Mouse (Mus musculus) stomach, embryonic 14.5 days (tissue): Measurements from ENCODE around the gene Pogz. TPM values are rescaled to one million over a fixed set of nuclear protein-coding genes. Genes with fewer than 3 reads are reported as not detected.

Experiments used
- ATAC-seq: fragments of 200-750 bp; cut with Nextera tagmentation; 2 replicates; pipeline ENCODE4 v1.8.0; 2017; ENCODE audit warnings: low read depth, moderate TSS enrichment; ENCODE audit not compliant: insufficient number of reproducible peaks, insufficient read depth, low FRiP score
- H3K27ac ChIP-seq: fragments of 300-500 bp; sonication (generic); 2 replicates; pipeline ENCODE4 v1.5.1; 2014; ENCODE audit warnings: mild to moderate bottlenecking, low read length, moderate library complexity, mixed read lengths
- H3K27me3 ChIP-seq: fragments of 300-500 bp; sonication (generic); 2 replicates; pipeline ENCODE4 v1.6.1; 2014; ENCODE audit warnings: low read length, control low read depth, mixed read lengths; ENCODE audit not compliant: control insufficient read depth, insufficient read depth
- H3K36me3 ChIP-seq: fragments of 300-500 bp; sonication (generic); 2 replicates; pipeline ENCODE4 v1.6.1; 2014; ENCODE audit warnings: mild to moderate bottlenecking, control low read depth, low read length, moderate library complexity, mixed read lengths; ENCODE audit not compliant: control insufficient read depth, insufficient read depth
- H3K4me1 ChIP-seq: fragments of 300-500 bp; sonication (generic); 2 replicates; pipeline ENCODE4 v1.6.1; 2014; ENCODE audit warnings: low read length, control low read depth, mixed read lengths; ENCODE audit not compliant: control insufficient read depth, insufficient read depth
- H3K4me2 ChIP-seq: fragments of 300-500 bp; sonication (generic); replicated peaks from 2 replicates; pipeline ENCODE4 v1.6.1; 2014; ENCODE audit warnings: low read depth, low read length, control low read depth
- H3K4me3 ChIP-seq: fragments of 300-500 bp; sonication (generic); 2 replicates; pipeline ENCODE4 v1.5.1; 2014; ENCODE audit warnings: low read depth, low read length, control low read depth
- H3K9ac ChIP-seq: fragments of 300-500 bp; sonication (generic); replicated peaks from 2 replicates; pipeline ENCODE4 v1.6.1; 2014; ENCODE audit warnings: low read depth, mild to moderate bottlenecking, control low read depth, low read length, moderate library complexity, mixed read lengths
- H3K9me3 ChIP-seq: fragments of 300-500 bp; sonication (generic); 2 replicates; pipeline ENCODE4 v1.6.1; 2016; ENCODE audit warnings: low read depth, low read length, control low read depth; ENCODE audit not compliant: control insufficient read depth
- WGBS: fragments of 180-500 bp; shearing (Covaris S2); extraction: QIAGEN DNeasy Blood & Tissue Kit; methylation state at CpG from one replicate; pipeline ENCODE4 v1.1.7; 2014; 5-methylcytosine and 5-hydroxymethylcytosine counted together
- polyA plus RNA-seq: library from polyadenylated mRNA; unstranded; fragments of >200 nt; fragmentation: Nextera tagmentation; extraction: Ambion mirVana; gene quantifications from 2 replicates; pipeline ENCODE4 v1.2.1, GENCODE M21; 2014

Gene Pogz
- polyA plus RNA-seq, 1 experiment from 2014 or later = 25.5 TPM

GRCm38 (mm10) chr3:94906482-94906881, 69.1 kb downstream of the Pogz start:
- 49% methylated on average over 1 of the region's 1 CpGs for WGBS
- Histone ChIP-seq H3K36me3 (no peaks in the 10 kb centered on the region), H3K9ac (no peak overlapping the region), H3K27ac (no peak overlapping the region), H3K9me3 (no peaks in the 10 kb centered on the region), H3K4me2 (no peak overlapping the region), H3K4me3 (no peak overlapping the region), H3K27me3 (no peaks in the 10 kb centered on the region), H3K4me1 (no peaks in the 10 kb centered on the region)
- ATAC-seq = no peak

GRCm38 (mm10) chr3:94911050-94911693, 73.8 kb downstream of the Pogz start:
- 59% methylated on average over 2 of the region's 2 CpGs for WGBS

DNA sequence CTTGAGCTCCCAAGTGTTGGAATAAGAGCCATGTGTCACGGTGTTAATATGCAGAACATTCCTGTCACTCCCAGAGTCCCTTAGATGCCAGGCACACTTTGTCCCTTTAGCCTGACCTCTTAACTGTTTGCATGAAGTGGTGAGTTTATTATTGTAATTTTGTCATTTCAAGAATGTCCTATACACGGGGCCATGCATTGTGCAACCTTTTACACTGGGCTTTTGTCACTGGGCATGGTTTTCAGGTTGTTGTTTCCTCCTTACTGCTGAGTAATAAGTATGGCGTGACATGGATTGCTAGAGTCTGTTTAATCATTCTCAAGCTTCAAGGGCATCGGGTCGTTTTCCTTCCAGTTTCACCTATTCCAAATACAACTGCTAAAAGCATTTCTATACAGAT, 76.4 kb downstream of the Pogz start:
- Histone ChIP-seq H3K27ac (no peak overlapping the region), H3K36me3 (no peaks in the 10 kb centered on the region), H3K27me3 (no peaks in the 10 kb centered on the region), H3K4me3 (no peak overlapping the region), H3K9ac (no peak overlapping the region), H3K9me3 (no peaks in the 10 kb centered on the region), H3K4me2 (no peak overlapping the region), H3K4me1 (no peaks in the 10 kb centered on the region; the same call in 1 of the 2 replicates)
- no peak for ATAC-seq
- 58% methylated on average over 5 of the region's 5 CpGs for WGBS

More at GRCm38 (mm10) chr3:94911050-94911693, 73.8 kb downstream of the Pogz start:
- no peak overlapping the region for H3K4me2 ChIP-seq
- ATAC-seq = no peak
- no peaks in the 10 kb centered on the region for H3K27me3 ChIP-seq
- H3K27ac ChIP-seq = no peak overlapping the region
- H3K9ac ChIP-seq = no peak overlapping the region
- no peak overlapping the region for H3K4me3 ChIP-seq
- H3K9me3 ChIP-seq = no peaks in the 10 kb centered on the region
- no peaks in the 10 kb centered on the region for H3K36me3 ChIP-seq
- H3K4me1 ChIP-seq = no peaks in the 10 kb centered on the region

DNA sequence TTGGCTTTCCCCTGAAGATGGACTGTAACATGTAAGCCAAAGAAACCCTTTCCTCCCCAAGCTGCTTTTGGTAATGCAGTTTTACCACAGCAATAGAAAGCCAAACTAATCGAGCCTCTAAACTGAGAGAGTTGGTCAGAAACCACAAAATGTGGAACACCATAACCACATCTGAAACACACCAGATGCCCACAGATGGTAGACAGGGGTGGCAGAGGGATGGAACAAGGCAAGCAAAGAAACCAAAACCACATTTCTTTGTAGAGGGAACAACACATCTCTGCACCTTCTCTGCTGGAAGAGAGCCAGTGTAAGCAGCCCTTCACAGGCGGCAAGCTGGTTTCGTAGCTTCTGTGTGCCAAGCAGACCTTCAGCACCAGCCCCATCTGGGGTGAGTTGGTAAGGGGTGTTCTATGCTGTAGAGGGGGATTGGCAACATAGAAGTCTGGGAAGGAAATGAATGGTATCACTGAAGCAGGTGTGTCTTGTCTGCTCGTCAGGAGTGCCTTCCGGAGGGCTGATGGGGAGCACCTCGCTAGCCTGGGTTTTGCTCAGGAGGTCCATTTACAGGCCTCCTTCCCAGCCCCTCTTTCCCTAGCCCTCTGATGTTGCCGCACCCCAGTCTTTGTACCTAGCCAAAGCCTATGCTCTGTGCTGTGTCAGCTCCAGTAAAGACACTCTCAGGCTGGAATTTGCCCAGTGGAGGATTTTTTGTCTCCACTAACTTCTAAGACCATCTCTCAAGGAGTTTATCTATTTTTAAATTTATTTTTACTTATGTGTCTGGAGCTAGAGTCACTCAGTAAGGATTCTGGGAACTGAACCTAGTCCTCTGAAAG, 78.8 kb downstream of the Pogz start:
- no peak overlapping the region for H3K27ac ChIP-seq
- WGBS = 66% methylated on average over 7 of the region's 7 CpGs
- H3K4me2 ChIP-seq = no peak overlapping the region
- H3K4me1 ChIP-seq = no peaks in the 10 kb centered on the region; the same call in 1 of the 2 replicates
- no peaks in the 10 kb centered on the region for H3K9me3 ChIP-seq
- H3K27me3 ChIP-seq = no peaks in the 10 kb centered on the region
- no peaks in the 10 kb centered on the region for H3K36me3 ChIP-seq
- H3K9ac ChIP-seq = no peak overlapping the region
- no peak overlapping the region for H3K4me3 ChIP-seq
- ATAC-seq = no peak

DNA sequence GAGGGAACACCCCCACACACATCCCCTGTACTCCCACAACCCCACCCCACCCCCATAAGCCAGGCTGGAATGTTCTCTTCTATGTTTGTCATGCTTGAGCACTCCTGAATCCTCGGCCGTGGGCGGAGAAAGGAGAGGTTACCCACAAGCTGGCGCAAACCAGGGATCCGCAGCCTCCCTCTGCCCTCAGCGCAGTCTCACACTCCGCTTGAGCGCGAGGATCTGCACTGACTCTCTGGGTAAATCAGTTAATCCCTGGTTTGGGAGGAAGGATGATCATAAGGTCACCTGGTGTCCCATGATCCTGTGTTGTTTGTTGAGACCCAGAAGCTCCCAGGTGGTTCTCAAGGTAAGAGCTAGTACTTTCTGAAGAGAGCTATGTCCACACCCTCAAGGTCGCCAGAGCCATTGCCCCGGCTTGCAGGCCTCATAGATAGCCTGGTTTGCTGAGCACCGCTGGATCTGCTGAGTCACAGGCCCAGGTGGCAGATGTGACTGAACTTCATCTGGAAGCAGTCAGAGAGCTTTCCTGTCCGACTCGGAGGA, 80.5 kb downstream of the Pogz start:
- H3K9ac ChIP-seq = no peak overlapping the region
- 52% methylated on average over 14 of the region's 14 CpGs for WGBS

DNA sequence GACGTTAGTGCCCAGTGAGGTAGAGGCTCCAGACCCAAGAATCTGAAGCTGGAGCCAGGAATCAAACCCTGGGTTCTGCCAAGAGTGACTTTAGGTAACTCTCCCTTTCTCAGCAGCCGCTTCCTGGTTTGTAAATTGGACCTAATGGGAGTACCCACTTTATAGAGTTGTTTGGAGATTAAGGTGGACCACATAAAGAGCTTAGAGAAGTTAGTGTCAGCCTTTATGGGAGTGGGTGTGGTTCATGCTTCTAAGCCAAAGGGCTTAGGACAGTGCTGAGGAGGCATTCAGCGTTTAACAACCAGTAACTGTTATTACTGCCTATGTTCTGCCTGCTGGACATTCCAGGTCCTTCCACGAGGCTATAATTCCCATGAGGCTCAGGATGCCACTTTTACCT, 81.5 kb downstream of the Pogz start:
- no peak overlapping the region for H3K4me2 ChIP-seq
- 85% methylated on average over 4 of the region's 4 CpGs for WGBS
- no peak overlapping the region for H3K9ac ChIP-seq
- H3K36me3 ChIP-seq = no peaks in the 10 kb centered on the region
- no peak overlapping the region for H3K4me3 ChIP-seq
- no peak overlapping the region for H3K27ac ChIP-seq
- no peaks in the 10 kb centered on the region; the same call in 1 of the 2 replicates for H3K4me1 ChIP-seq
- H3K9me3 ChIP-seq = no peaks in the 10 kb centered on the region
- ATAC-seq = no peak
- H3K27me3 ChIP-seq = no peaks in the 10 kb centered on the region

More for the DNA sequence above, 80.5 kb downstream of the Pogz start:
- Histone ChIP-seq H3K4me3 (no peak overlapping the region), H3K4me2 (no peak overlapping the region), H3K27ac (no peak overlapping the region; the same call in 1 of the 2 replicates), H3K36me3 (no peaks in the 10 kb centered on the region), H3K27me3 (no peaks in the 10 kb centered on the region), H3K9me3 (no peaks in the 10 kb centered on the region), H3K4me1 (no peaks in the 10 kb centered on the region; the same call in 1 of the 2 replicates)
- peak; percentile 67 for ATAC-seq

- Histone ChIP-seq H3K27me3 (no peaks in the 10 kb centered on the region), H3K9ac (no peak overlapping the region), H3K4me1 (no peaks in the 10 kb centered on the region; the same call in 1 of the 2 replicates), H3K36me3 (no peaks in the 10 kb centered on the region), H3K4me2 (no peak overlapping the region), H3K4me3 (no peak overlapping the region), H3K27ac (no peak overlapping the region), H3K9me3 (no peaks in the 10 kb centered on the region)
- WGBS = 41% methylated on average over 3 of the region's 3 CpGs
- ATAC-seq = no peak
Measured at GRCm38 (mm10) chr3:94921104-94921503, 83.7 kb downstream of the Pogz start.

GRCm38 (mm10) chr3:94922333-94922732, 85.0 kb downstream of the Pogz start:
- H3K4me3 ChIP-seq = no peak overlapping the region
- H3K36me3 ChIP-seq = no peaks in the 10 kb centered on the region
- H3K27me3 ChIP-seq = no peaks in the 10 kb centered on the region
- 34% methylated on average over 3 of the region's 3 CpGs for WGBS
- no peaks in the 10 kb centered on the region for H3K9me3 ChIP-seq
- H3K4me2 ChIP-seq = no peak overlapping the region
- no peaks in the 10 kb centered on the region; the same call in 1 of the 2 replicates for H3K4me1 ChIP-seq
- no peak for ATAC-seq
- no peak overlapping the region for H3K9ac ChIP-seq
- H3K27ac ChIP-seq = no peak overlapping the region
